Mouse (Mus musculus) MEL (cell line): ENCODE data around the gene Slc5a10. TPM values are rescaled to one million over a fixed set of nuclear protein-coding genes. Genes with fewer than 3 reads are reported as not detected.

ENCODE experiments used
- DNase-seq: peaks from one replicate; pipeline ENCODE4 v3.0.0; 2011; ENCODE audit warnings: low read depth, low spot score
- H3K27ac ChIP-seq: 2 replicates; pipeline ENCODE4 v1.5.1; 2012; ENCODE audit warnings: low read depth, mild to moderate bottlenecking, control low read depth, low read length, moderate library complexity; ENCODE audit not compliant: control insufficient read depth
- H3K27me3 ChIP-seq, 2 experiments: fragments of 150-350 bp in 1 of 2; sonication (generic) in 1 of 2; 2 replicates each; pipeline ENCODE4 v1.6.1; 2012; ENCODE audit warnings: low read length in 2 of 2, mild to moderate bottlenecking in 2 of 2, improper control_type of control experiment in 1 of 2, moderate library complexity in 1 of 2; ENCODE audit not compliant: insufficient read depth in 2 of 2, control insufficient read depth in 1 of 2
- H3K36me3 ChIP-seq, 2 experiments: 2 replicates each; pipeline ENCODE4 v1.6.1; 2012 to 2014; ENCODE audit warnings: low read length in 2 of 2, improper control_type of control experiment in 1 of 2, inconsistent platforms in 1 of 2, mild to moderate bottlenecking in 1 of 2; ENCODE audit not compliant: insufficient read depth in 2 of 2, control insufficient read depth in 1 of 2
- H3K4me1 ChIP-seq, 2 experiments: fragments of 150-350 bp in 1 of 2; sonication (generic) in 1 of 2; 2 replicates each; pipeline ENCODE4 v1.6.1; 2012; ENCODE audit warnings: low read length in 2 of 2, improper control_type of control experiment in 1 of 2, mild to moderate bottlenecking in 1 of 2; ENCODE audit not compliant: insufficient read depth in 2 of 2, control insufficient read depth in 1 of 2
- H3K4me3 ChIP-seq, 2 experiments: fragments of 150-350 bp in 1 of 2; sonication (generic) in 1 of 2; 2 replicates each; pipeline ENCODE4 v1.5.1; 2012; ENCODE audit warnings: low read depth in 2 of 2, low read length in 2 of 2, mild to moderate bottlenecking in 2 of 2, moderate library complexity in 2 of 2, control low read depth in 1 of 2, improper control_type of control experiment in 1 of 2; ENCODE audit not compliant: control insufficient read depth in 1 of 2, insufficient read depth in 1 of 2
- H3K79me2 ChIP-seq: 2 replicates; pipeline ENCODE4 v1.6.1; 2012; ENCODE audit warnings: mild to moderate bottlenecking, low read length, moderate library complexity; ENCODE audit not compliant: control insufficient read depth, poor library complexity, insufficient read depth
- H3K9ac ChIP-seq: 2 replicates; pipeline ENCODE4 v1.6.1; 2012; ENCODE audit warnings: low read depth, mild to moderate bottlenecking, control low read depth, low read length, moderate library complexity; ENCODE audit not compliant: control insufficient read depth, poor library complexity, severe bottlenecking
- H3K9me3 ChIP-seq: fragments of 150-350 bp; sonication (generic); replicated peaks from 2 replicates; pipeline ENCODE4 v1.6.1; 2012; ENCODE audit warnings: mild to moderate bottlenecking, low read length, improper control_type of control experiment, moderate library complexity; ENCODE audit not compliant: insufficient read depth
- CHD1 ChIP-seq: IDR thresholded peaks from 2 replicates; pipeline ENCODE4 v1.6.1; 2012; ENCODE audit warnings: low read depth, mild to moderate bottlenecking, inconsistent platforms, low read length, improper control_type of control experiment
- CTCF ChIP-seq, 3 experiments: IDR thresholded peaks in 2 of 3; conservative IDR thresholded peaks in 1 of 3; 2 replicates each; pipeline ENCODE4 v1.5.1; 2011 to 2012; ENCODE audit warnings: low read length in 3 of 3, low read depth in 2 of 3, mild to moderate bottlenecking in 2 of 3, improper control_type of control experiment in 1 of 3, inconsistent platforms in 1 of 3, mixed read lengths in 1 of 3, moderate library complexity in 1 of 3; ENCODE audit not compliant: control insufficient read depth in 1 of 3, insufficient read depth in 1 of 3, poor library complexity in 1 of 3, severe bottlenecking in 1 of 3
- E2F4 ChIP-seq: IDR thresholded peaks from 2 replicates; pipeline ENCODE4 v1.6.1; 2011; ENCODE audit warnings: low read depth, low read length, improper control_type of control experiment, borderline replicate concordance
- EP300 ChIP-seq, 2 experiments: IDR thresholded peaks; 2 replicates each; pipeline ENCODE4 v1.6.1; 2011; ENCODE audit warnings: improper control_type of control experiment in 2 of 2, low read length in 2 of 2, low read depth in 1 of 2, mild to moderate bottlenecking in 1 of 2
- ETS1 ChIP-seq: IDR thresholded peaks from 2 replicates; pipeline ENCODE4 v1.6.1; 2012; ENCODE audit warnings: low read depth, mild to moderate bottlenecking, inconsistent platforms, low read length, improper control_type of control experiment, moderate library complexity
- GABPA ChIP-seq: IDR thresholded peaks from 2 replicates; pipeline ENCODE4 v1.6.1; 2012; ENCODE audit warnings: low read depth, mild to moderate bottlenecking, inconsistent platforms, low read length, improper control_type of control experiment, moderate library complexity
- GATA1 ChIP-seq: IDR thresholded peaks from 2 replicates; pipeline ENCODE4 v1.6.1; 2011; ENCODE audit warnings: low read depth, low read length, improper control_type of control experiment
- HCFC1 ChIP-seq: IDR thresholded peaks from 2 replicates; pipeline ENCODE4 v1.6.1; 2012; ENCODE audit warnings: low read depth, mild to moderate bottlenecking, inconsistent platforms, low read length, improper control_type of control experiment, moderate library complexity
- KAT2A ChIP-seq: conservative IDR thresholded peaks from 2 replicates; pipeline ENCODE4 v1.6.1; 2012; ENCODE audit warnings: low read depth, low read length, improper control_type of control experiment, inconsistent platforms
- MAFK ChIP-seq: IDR thresholded peaks from 2 replicates; pipeline ENCODE4 v1.6.1; 2011; ENCODE audit warnings: low read depth, mild to moderate bottlenecking, low read length, improper control_type of control experiment, borderline replicate concordance
- MYC ChIP-seq: IDR thresholded peaks from 2 replicates; pipeline ENCODE4 v1.6.1; 2011; ENCODE audit warnings: low read depth, mild to moderate bottlenecking, low read length, improper control_type of control experiment, moderate library complexity
- POLR2AphosphoS2 ChIP-seq: IDR thresholded peaks from 2 replicates; pipeline ENCODE4 v1.6.1; 2011; ENCODE audit warnings: low read length, improper control_type of control experiment
- RCOR1 ChIP-seq: IDR thresholded peaks from 2 replicates; pipeline ENCODE4 v1.6.1; 2012; ENCODE audit warnings: low read depth, mild to moderate bottlenecking, inconsistent platforms, low read length, improper control_type of control experiment
- SIN3A ChIP-seq: IDR thresholded peaks from 2 replicates; pipeline ENCODE4 v1.6.1; 2012; ENCODE audit warnings: low read length, improper control_type of control experiment, inconsistent platforms
- SMC3 ChIP-seq: IDR thresholded peaks from 2 replicates; pipeline ENCODE4 v1.6.1; 2011; ENCODE audit warnings: low read depth, low read length, improper control_type of control experiment
- UBTF ChIP-seq: IDR thresholded peaks from 2 replicates; pipeline ENCODE4 v1.6.1; 2012; ENCODE audit warnings: low read depth, mild to moderate bottlenecking, inconsistent platforms, low read length, improper control_type of control experiment, moderate library complexity, borderline replicate concordance; ENCODE audit not compliant: insufficient read depth
- USF1 ChIP-seq: IDR thresholded peaks from 2 replicates; pipeline ENCODE4 v1.6.1; 2014; ENCODE audit warnings: low read depth, mild to moderate bottlenecking, inconsistent platforms, low read length, improper control_type of control experiment, moderate library complexity
- USF2 ChIP-seq, 2 experiments: IDR thresholded peaks; 2 replicates each; pipeline ENCODE4 v1.6.1; 2011 to 2012; ENCODE audit warnings: improper control_type of control experiment in 2 of 2, low read length in 2 of 2, borderline replicate concordance in 1 of 2, inconsistent platforms in 1 of 2, low read depth in 1 of 2, mild to moderate bottlenecking in 1 of 2; ENCODE audit not compliant: insufficient read depth in 1 of 2
- ZC3H11A ChIP-seq: IDR thresholded peaks from 2 replicates; pipeline ENCODE4 v1.6.1; 2012; ENCODE audit warnings: low read depth, mild to moderate bottlenecking, inconsistent platforms, low read length, improper control_type of control experiment
- ZKSCAN1 ChIP-seq: IDR thresholded peaks from 2 replicates; pipeline ENCODE4 v1.6.1; 2012; ENCODE audit warnings: low read depth, mild to moderate bottlenecking, inconsistent platforms, low read length, improper control_type of control experiment, moderate library complexity
- ZNF384 ChIP-seq: IDR thresholded peaks from 2 replicates; pipeline ENCODE4 v1.6.1; 2012; ENCODE audit warnings: low read depth, mild to moderate bottlenecking, inconsistent platforms, low read length, improper control_type of control experiment
- polyA plus RNA-seq, 2 experiments: library from polyadenylated mRNA; stranded (reverse) in 1 of 2; unstranded in 1 of 2; fragments of >175 nt in 1 of 2; fragments of >200 nt in 1 of 2; gene quantifications; 2 replicates each; pipeline versions ENCODE4 v1.2.1 to v1.2.4; 2012; ENCODE audit warnings: low replicate concordance in 2 of 2, low read depth in 1 of 2; ENCODE audit not compliant: insufficient read length in 2 of 2, insufficient read depth in 1 of 2, missing spikeins in 1 of 2
- total RNA-seq: library from RNA; depleted of rRNA; stranded (reverse); fragments of 300-350 nt; gene quantifications from 2 replicates; pipeline ENCODE4 v1.2.3, GENCODE M21; 2012

Gene Slc5a10
- total and polyA plus RNA-seq, 3 experiments = 0.08 TPM; not detected in 2

- no peak for DNase-seq
- H3K79me2 ChIP-seq = no peaks in the 10 kb centered on the region
- no peak for TF ChIP-seq ZC3H11A
- no peak for TF ChIP-seq RCOR1
- TF ChIP-seq CTCF (IDR thresholded peaks at IDR 0.05 in 2 of 3, conservative IDR thresholded peaks at IDR 0.05 in 1 of 3; ENCODE audit: control insufficient read depth in 1 of 3, insufficient read depth in 1 of 3, low read depth in 2 of 3, low read length in 3 of 3, poor library complexity in 1 of 3, severe bottlenecking in 1 of 3) = no peak
- no peak for TF ChIP-seq GATA1
- TF ChIP-seq KAT2A = no peak
- TF ChIP-seq HCFC1 = no peak
- no peak for TF ChIP-seq SMC3
- no peak for TF ChIP-seq E2F4
- no peak for TF ChIP-seq SIN3A
- no peak for TF ChIP-seq ZKSCAN1
- TF ChIP-seq ETS1 = no peak
- TF ChIP-seq CHD1 = no peak
- no peak for TF ChIP-seq ZNF384
- TF ChIP-seq MYC = no peak
- TF ChIP-seq EP300 (IDR thresholded peaks at IDR 0.05; ENCODE audit: low read depth in 1 of 2, low read length in 2 of 2) = no peak
- TF ChIP-seq UBTF = no peak
- no peak for TF ChIP-seq GABPA
- no peaks in the 10 kb centered on the region for H3K9me3 ChIP-seq
- no peaks in the 10 kb centered on the region for H3K4me1 ChIP-seq
- H3K4me3 ChIP-seq = no peak overlapping the region
- no peak overlapping the region for H3K27ac ChIP-seq
- no peaks in the 10 kb centered on the region for H3K27me3 ChIP-seq
- no peak overlapping the region for H3K9ac ChIP-seq
- no peaks in the 10 kb centered on the region for H3K36me3 ChIP-seq
Observed at GRCm38 (mm10) chr11:61722077-61722476, 1.5 kb upstream of the Slc5a10 start.

DNA sequence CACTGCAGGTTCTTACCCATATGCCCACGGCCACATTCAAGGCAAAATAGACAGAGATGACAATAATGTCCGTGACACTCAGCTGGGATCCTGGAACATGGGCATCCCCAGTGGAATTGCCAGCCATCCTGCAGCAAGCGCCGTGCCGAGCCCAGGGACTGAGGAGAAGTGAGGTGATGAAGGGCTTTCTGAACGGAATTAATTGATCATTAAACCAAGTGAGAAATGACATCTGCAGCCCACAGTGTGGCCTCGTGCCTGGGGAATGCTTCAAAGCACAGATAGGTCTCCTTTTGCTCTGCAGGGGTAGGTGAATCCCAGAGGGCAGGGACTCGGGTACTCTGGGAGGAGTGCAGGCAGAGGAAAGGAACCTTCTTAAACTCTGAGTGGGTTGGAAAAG is 800 bp downstream of the Slc5a10 start:
- H3K4me1 ChIP-seq = 0 out of 4 replicates have a peak, but pooled peaks cover 0 to 4% of the 10 kb centered on the region in 2 experiments
- H3K36me3 ChIP-seq = no peaks in the 10 kb centered on the region
- H3K4me3 ChIP-seq = no peak overlapping the region
- H3K79me2 ChIP-seq = no peaks in the 10 kb centered on the region
- H3K27ac ChIP-seq = no peak overlapping the region
- no peaks in the 10 kb centered on the region for H3K9me3 ChIP-seq
- H3K27me3 ChIP-seq = no peaks in the 10 kb centered on the region
- TF ChIP-seq EP300 (IDR thresholded peaks at IDR 0.05; ENCODE audit: low read depth in 1 of 2, low read length in 2 of 2) (no peak), GATA1 (no peak), USF2 (IDR thresholded peaks at IDR 0.05; ENCODE audit: borderline replicate concordance in 1 of 2, insufficient read depth in 1 of 2, low read depth in 1 of 2, low read length in 2 of 2) (no peak), CHD1 (no peak), ETS1 (no peak), USF1 (no peak), CTCF (IDR thresholded peaks at IDR 0.05 in 2 of 3, conservative IDR thresholded peaks at IDR 0.05 in 1 of 3; ENCODE audit: control insufficient read depth in 1 of 3, insufficient read depth in 1 of 3, low read depth in 2 of 3, low read length in 3 of 3, poor library complexity in 1 of 3, severe bottlenecking in 1 of 3) (no peak), MAFK (no peak), POLR2AphosphoS2 (no peak)
- DNase-seq = no peak
- no peak overlapping the region for H3K9ac ChIP-seq
